Mouse (Mus musculus): ENCODE measurements around the gene Nfic.

GRCm38 (mm10) chr10:81400371-81401204, 54.8 kb downstream of the Nfic start:
- TF ChIP-seq CTCF (IDR thresholded peaks at IDR 0.05; ENCODE audit: extremely low read depth, insufficient read length, insufficient replicate concordance, low read depth, low read length) = no peak
- TF ChIP-seq POLR2A (IDR thresholded peaks at IDR 0.05; ENCODE audit: low read depth, low read length) = no peak
